Mouse (Mus musculus) liver, embryonic 13.5 days (tissue): ENCODE data around the gene Gcn1l1. TPM values are rescaled to one million over a fixed set of nuclear protein-coding genes. Genes with fewer than 3 reads are reported as not detected.

Experiments used
- ATAC-seq: fragments of 200-750 bp; cut with Nextera tagmentation; 2 replicates; pipeline ENCODE4 v1.8.0; 2017; ENCODE audit warnings: low read depth, mild to moderate bottlenecking, moderate number of reproducible peaks, moderate library complexity
- DNase-seq: peaks from one replicate; pipeline ENCODE4 v3.0.0; 2022
- H3K27ac ChIP-seq: fragments of 300-500 bp; sonication (generic); 2 replicates; pipeline ENCODE4 v1.5.1; 2015; ENCODE audit warnings: moderate library complexity, mild to moderate bottlenecking, inconsistent platforms
- H3K27me3 ChIP-seq: fragments of 300-500 bp; sonication (generic); 2 replicates; pipeline ENCODE4 v1.6.1; 2015; ENCODE audit warnings: mild to moderate bottlenecking, inconsistent platforms
- H3K36me3 ChIP-seq: fragments of 300-500 bp; sonication (generic); 2 replicates; pipeline ENCODE4 v1.6.1; 2015; ENCODE audit warnings: mild to moderate bottlenecking, inconsistent platforms
- H3K4me1 ChIP-seq: fragments of 300-500 bp; sonication (generic); replicated peaks from 2 replicates; pipeline ENCODE4 v1.6.1; 2015; ENCODE audit warnings: inconsistent platforms
- H3K4me2 ChIP-seq: fragments of 300-500 bp; sonication (generic); 2 replicates; pipeline ENCODE4 v1.6.1; 2015; ENCODE audit warnings: inconsistent platforms, mild to moderate bottlenecking, moderate library complexity
- H3K4me3 ChIP-seq: fragments of 300-500 bp; sonication (generic); replicated peaks from 2 replicates; pipeline ENCODE4 v1.5.1; 2015; ENCODE audit warnings: mild to moderate bottlenecking, inconsistent platforms
- H3K9ac ChIP-seq: fragments of 300-500 bp; sonication (generic); 2 replicates; pipeline ENCODE4 v1.6.1; 2015; ENCODE audit warnings: mild to moderate bottlenecking, inconsistent platforms
- H3K9me3 ChIP-seq: fragments of 300-500 bp; sonication (generic); replicated peaks from 2 replicates; pipeline ENCODE4 v1.6.1; 2016; ENCODE audit warnings: inconsistent platforms
- WGBS: fragments of 180-500 bp; shearing (Covaris S2); methylation state at CpG from one replicate; pipeline ENCODE4 v1.1.7; 2015; ENCODE audit not compliant: insufficient replicate concordance; 5-methylcytosine and 5-hydroxymethylcytosine counted together
- polyA plus RNA-seq: library from polyadenylated mRNA; unstranded; fragments of >200 nt; fragmentation: Nextera tagmentation; extraction: Ambion mirVana; gene quantifications from 2 replicates; pipeline ENCODE4 v1.2.1, GENCODE M21; 2015

Gcn1l1 gene
- polyA plus RNA-seq, 1 experiment from 2014 or later, result 18.7 TPM

GRCm38 (mm10) chr5:115635536-115635935, 70.5 kb downstream of the Gcn1l1 start:
- Histone ChIP-seq H3K9ac (peak overlapping the region; percentile 98), H3K4me3 (0 out of 2 replicates have a peak overlapping the region, but pooled peaks have one; percentile 6), H3K27ac (peak overlapping the region; percentile 97), H3K4me2 (peak overlapping the region; percentile 88), H3K4me1 (peaks cover 59% of the 10 kb centered on the region), H3K27me3 (no peaks in the 10 kb centered on the region), H3K36me3 (peaks cover 66% of the 10 kb centered on the region), H3K9me3 (no peaks in the 10 kb centered on the region)
- ATAC-seq (no peak), DNase-seq (no peak)
- WGBS, result 50% methylated on average over 6 of the region's 6 CpGs

DNA sequence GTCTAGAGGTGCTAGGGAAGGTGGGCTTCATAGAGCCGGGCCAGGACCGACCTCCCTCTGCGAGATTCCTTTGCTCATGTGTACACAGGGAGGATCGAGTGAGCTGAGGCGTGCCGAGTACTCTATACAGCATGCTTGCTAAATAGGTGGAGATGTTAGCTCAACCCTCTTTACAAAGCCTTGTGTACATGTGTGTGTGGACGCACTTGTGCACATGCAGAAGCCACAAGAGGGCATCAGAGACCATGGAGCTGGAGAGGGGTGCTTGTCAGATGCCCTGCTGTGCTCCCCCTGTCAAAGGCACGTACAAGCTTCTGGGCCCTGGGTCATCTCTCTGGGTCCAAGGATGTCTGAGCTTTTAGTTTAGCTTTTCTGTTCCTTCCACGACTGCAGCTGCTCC, 79.1 kb downstream of the Gcn1l1 start:
- Histone ChIP-seq H3K27me3 (no peaks in the 10 kb centered on the region), H3K4me2 (no peak overlapping the region), H3K4me3 (no peak overlapping the region), H3K4me1 (0 out of 2 replicates have a peak, but pooled peaks cover 3% of the 10 kb centered on the region), H3K9ac (no peak overlapping the region), H3K36me3 (peaks cover 88% of the 10 kb centered on the region), H3K27ac (no peak overlapping the region), H3K9me3 (no peaks in the 10 kb centered on the region)
- DNase-seq (no peak), ATAC-seq (no peak)
- 85% methylated on average over 9 of the region's 9 CpGs for WGBS

- no peak for ATAC-seq
- Histone ChIP-seq H3K27ac (no peak overlapping the region), H3K9ac (no peak overlapping the region), H3K4me3 (no peak overlapping the region), H3K4me2 (no peak overlapping the region), H3K4me1 (peaks cover 20% of the 10 kb centered on the region), H3K9me3 (no peaks in the 10 kb centered on the region), H3K27me3 (no peaks in the 10 kb centered on the region), H3K36me3 (peaks cover 41% of the 10 kb centered on the region)
- no peak for DNase-seq
- 77% methylated on average over 3 of the region's 3 CpGs for WGBS
Measured at GRCm38 (mm10) chr5:115648876-115649275, 83.8 kb downstream of the Gcn1l1 start.

GRCm38 (mm10) chr5:115649699-115650098, 84.6 kb downstream of the Gcn1l1 start:
- DNase-seq, result no peak
- Histone ChIP-seq H3K9me3 (no peaks in the 10 kb centered on the region), H3K4me2 (no peak overlapping the region), H3K4me3 (no peak overlapping the region), H3K36me3 (peaks cover 32% of the 10 kb centered on the region), H3K9ac (no peak overlapping the region), H3K27ac (no peak overlapping the region), H3K27me3 (no peaks in the 10 kb centered on the region), H3K4me1 (peaks cover 20% of the 10 kb centered on the region)
- 76% methylated on average over 8 of the region's 8 CpGs for whole genome bisulfite sequencing
- ATAC-seq, result no peak

- peaks cover 21% of the 10 kb centered on the region for H3K36me3 ChIP-seq
- peaks cover 20% of the 10 kb centered on the region for H3K4me1 ChIP-seq
- no peak overlapping the region for H3K4me2 ChIP-seq
- DNase-seq, result no peak
- H3K27ac ChIP-seq, result no peak overlapping the region
- no peaks in the 10 kb centered on the region for H3K27me3 ChIP-seq
- no peak for ATAC-seq
- no peak overlapping the region for H3K4me3 ChIP-seq
- no peak overlapping the region for H3K9ac ChIP-seq
- 85% methylated on average over 10 of the region's 10 CpGs for WGBS
- no peaks in the 10 kb centered on the region for H3K9me3 ChIP-seq
Measured at GRCm38 (mm10) chr5:115650885-115651284, 85.8 kb downstream of the Gcn1l1 start.

DNA sequence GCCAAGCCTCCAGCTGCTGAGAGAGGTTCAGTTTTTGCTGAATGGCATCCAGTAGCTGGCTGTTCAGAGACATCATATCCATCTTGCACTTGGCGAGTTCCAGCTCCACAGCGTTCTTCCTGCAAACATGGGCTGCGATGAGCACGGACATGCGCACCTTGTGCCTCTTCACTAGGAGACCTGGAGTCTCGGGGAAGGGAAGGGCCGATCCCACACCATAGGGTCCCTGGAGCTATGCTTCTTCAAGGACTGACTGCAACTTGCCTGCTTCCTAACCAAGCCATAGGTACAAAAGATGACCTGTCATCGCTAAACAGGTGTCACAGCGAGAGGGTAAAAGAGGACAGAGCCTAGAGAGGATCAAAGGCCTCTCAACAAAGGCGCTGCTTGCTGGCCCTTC, 86.8 kb downstream of the Gcn1l1 start:
- H3K27me3 ChIP-seq, result no peaks in the 10 kb centered on the region
- 0 out of 2 replicates have a peak overlapping the region, but pooled peaks have one; percentile 55 for H3K27ac ChIP-seq
- H3K9ac ChIP-seq, result peak overlapping the region; percentile 64
- DNase-seq (no peak), ATAC-seq (no peak)
- WGBS, result 91% methylated on average over 10 of the region's 10 CpGs
- H3K36me3 ChIP-seq, result peaks cover 11% of the 10 kb centered on the region
- H3K4me3 ChIP-seq, result peak overlapping the region; percentile 51; the same call in 1 of the 2 replicates
- peaks cover 20% of the 10 kb centered on the region for H3K4me1 ChIP-seq
- no peaks in the 10 kb centered on the region for H3K9me3 ChIP-seq
- H3K4me2 ChIP-seq, result peak overlapping the region; percentile 70

DNA sequence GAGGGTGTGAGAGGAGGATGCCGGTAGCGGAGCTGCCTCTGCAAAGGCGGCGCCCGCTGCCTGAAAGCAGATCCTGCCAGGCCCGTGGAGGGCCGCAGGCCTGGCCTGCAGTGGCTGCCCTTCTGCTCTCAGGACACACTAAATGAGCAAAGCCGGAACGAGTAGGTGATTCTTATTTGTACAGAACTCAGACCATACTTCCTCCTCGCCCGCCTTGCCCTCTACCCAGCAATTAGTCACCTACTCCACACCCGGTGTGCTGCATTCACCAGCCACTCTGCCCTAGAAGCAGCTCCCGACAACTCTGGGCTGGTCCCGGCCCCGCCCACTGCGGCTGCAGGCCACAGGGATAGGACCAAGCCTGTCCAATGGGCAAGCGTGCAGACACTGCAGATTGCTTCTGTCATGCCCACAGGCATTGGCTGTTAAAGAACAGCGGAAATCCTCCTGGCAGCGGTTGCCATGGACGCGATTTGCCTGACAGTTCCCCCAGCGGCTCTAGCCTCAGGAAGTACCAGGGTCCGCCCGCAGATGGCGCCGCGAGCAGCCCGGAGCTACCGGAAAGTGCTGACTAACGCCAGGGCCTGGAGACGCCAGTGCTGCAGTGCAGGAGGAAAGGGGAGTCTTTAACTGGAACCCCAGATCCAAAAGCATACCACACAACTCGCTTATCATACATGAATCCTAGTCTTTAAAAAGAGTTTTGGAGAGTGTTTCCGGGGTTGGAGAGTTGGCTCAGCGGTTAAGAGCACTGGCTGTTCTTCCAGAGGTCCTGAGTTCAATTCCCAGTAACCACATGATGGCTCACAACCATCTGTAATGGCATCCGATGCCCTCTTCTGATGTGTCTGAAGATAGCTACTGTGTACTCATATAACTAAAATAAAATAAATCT, 87.9 kb downstream of the Gcn1l1 start:
- H3K9me3 ChIP-seq, result no peaks in the 10 kb centered on the region
- DNase-seq (peak; percentile 99), ATAC-seq (peak; percentile 100)
- 3% methylated on average over 35 of the region's 35 CpGs for WGBS
- H3K9ac ChIP-seq, result peak overlapping the region; percentile 64
- H3K27ac ChIP-seq, result peak overlapping the region; percentile 55
- peak overlapping the region; percentile 51 for H3K4me3 ChIP-seq
- H3K27me3 ChIP-seq, result no peaks in the 10 kb centered on the region
- peak overlapping the region; percentile 70 for H3K4me2 ChIP-seq
- peaks cover 20% of the 10 kb centered on the region for H3K4me1 ChIP-seq
- H3K36me3 ChIP-seq, result peaks cover under 1% of the 10 kb centered on the region; the same call in 1 of the 2 replicates

DNA sequence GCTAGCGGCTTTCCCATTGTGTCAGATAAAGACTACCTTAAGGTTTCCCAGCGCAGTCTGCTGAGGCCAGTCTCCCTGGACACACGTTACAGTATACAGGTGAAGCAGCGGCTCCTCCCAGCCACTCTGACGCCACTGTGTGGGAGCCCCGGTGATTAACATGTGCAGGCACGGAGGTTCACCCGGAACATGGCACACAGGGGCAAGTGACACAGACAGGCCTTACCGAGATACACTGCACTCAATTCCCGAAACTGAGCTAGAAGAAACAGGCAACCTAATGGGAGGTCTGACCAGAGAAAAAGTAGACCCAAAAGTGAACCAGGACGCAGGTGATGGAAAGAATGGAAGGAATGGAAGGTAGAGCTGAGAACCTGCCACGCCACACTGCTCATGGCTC, 88.7 kb downstream of the Gcn1l1 start:
- ATAC-seq (no peak), DNase-seq (no peak)
- WGBS, result 83% methylated on average over 12 of the region's 12 CpGs
- Histone ChIP-seq H3K27me3 (no peaks in the 10 kb centered on the region), H3K9ac (no peak overlapping the region), H3K4me3 (no peak overlapping the region), H3K4me1 (peaks cover 18% of the 10 kb centered on the region), H3K4me2 (no peak overlapping the region), H3K36me3 (no peaks in the 10 kb centered on the region; the same call in 1 of the 2 replicates), H3K9me3 (no peaks in the 10 kb centered on the region), H3K27ac (no peak overlapping the region)

DNA sequence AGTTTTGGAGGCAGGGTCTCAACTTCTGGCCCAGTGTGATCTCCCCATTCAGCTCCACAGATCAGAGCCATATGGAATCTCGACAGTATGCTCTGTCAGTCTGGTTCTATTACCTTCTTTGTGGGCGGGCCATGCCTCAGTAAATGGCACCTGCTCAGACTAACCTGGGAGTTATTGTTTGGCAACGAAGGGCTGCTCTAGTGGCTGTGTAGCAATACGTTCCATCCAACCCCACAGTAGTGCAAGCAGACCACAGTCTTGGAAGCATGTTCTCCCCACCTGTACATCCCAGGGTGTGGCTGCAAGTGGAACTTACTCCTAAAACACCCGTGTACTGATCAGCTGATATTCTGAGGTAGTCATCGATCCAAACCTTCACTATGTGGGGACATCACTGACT, 91.6 kb downstream of the Gcn1l1 start:
- 62% methylated on average over 6 of the region's 6 CpGs for WGBS
- H3K4me3 ChIP-seq, result no peak overlapping the region
- DNase-seq, result no peak
- H3K4me1 ChIP-seq, result peaks cover 14% of the 10 kb centered on the region
- H3K9ac ChIP-seq, result no peak overlapping the region
- no peak for ATAC-seq
- H3K4me2 ChIP-seq, result no peak overlapping the region
- H3K27ac ChIP-seq, result no peak overlapping the region
- H3K9me3 ChIP-seq, result no peaks in the 10 kb centered on the region
- H3K27me3 ChIP-seq, result 0 out of 2 replicates have a peak, but pooled peaks cover 3% of the 10 kb centered on the region
- no peaks in the 10 kb centered on the region for H3K36me3 ChIP-seq

DNA sequence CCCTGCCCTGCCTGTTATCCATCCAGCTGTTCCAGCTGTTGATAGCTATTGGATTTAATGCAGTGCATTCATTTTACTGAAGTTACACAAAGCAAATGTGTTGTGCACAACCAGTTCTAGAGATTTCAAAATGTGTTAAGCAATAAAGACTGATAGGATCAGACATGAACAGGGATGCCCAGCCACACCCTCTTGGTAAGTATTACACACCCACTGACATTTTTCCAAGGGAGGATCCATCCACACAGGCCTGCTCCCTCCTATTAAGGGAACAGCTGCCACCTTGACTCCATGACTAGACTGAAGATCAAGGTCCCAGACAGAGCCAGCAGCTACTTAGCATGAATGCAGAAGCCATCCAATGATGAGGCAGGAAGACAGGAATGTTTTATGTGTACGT, 92.2 kb downstream of the Gcn1l1 start:
- Histone ChIP-seq H3K9me3 (no peaks in the 10 kb centered on the region), H3K27ac (no peak overlapping the region), H3K4me3 (no peak overlapping the region), H3K36me3 (no peaks in the 10 kb centered on the region), H3K9ac (no peak overlapping the region), H3K4me1 (peaks cover 8% of the 10 kb centered on the region), H3K4me2 (no peak overlapping the region), H3K27me3 (0 out of 2 replicates have a peak, but pooled peaks cover 3% of the 10 kb centered on the region)
- DNase-seq, result no peak
- 48% methylated on average over 1 of the region's 1 CpGs for WGBS
- ATAC-seq, result no peak

DNA sequence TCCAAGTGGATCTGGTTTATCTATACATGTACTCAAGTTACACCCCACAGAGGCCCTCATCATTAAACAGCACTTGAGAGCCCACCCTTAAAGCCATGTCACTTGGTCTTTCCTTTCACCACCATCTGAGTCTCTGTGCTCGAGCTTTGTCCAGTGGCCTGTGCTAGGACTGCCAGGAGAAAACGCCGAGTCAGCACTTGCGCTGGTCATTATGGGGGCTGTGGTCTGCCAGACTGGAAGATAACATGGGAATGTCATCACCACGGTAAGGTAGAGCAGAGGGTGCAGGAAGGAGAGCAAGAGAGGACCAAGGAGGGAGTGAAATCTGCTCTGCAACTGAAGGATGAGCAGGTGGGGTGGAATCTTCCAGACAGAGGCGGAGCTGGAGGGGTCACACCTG, 93.3 kb downstream of the Gcn1l1 start:
- H3K9me3 ChIP-seq, result no peaks in the 10 kb centered on the region
- no peak for ATAC-seq
- H3K4me3 ChIP-seq, result no peak overlapping the region
- 0 out of 2 replicates have a peak, but pooled peaks cover 3% of the 10 kb centered on the region for H3K27me3 ChIP-seq
- H3K27ac ChIP-seq, result no peak overlapping the region
- no peak overlapping the region for H3K4me2 ChIP-seq
- 0 out of 2 replicates have a peak, but pooled peaks cover under 1% of the 10 kb centered on the region for H3K4me1 ChIP-seq
- no peak for DNase-seq
- WGBS, result 54% methylated on average over 6 of the region's 6 CpGs
- no peak overlapping the region for H3K9ac ChIP-seq
- no peaks in the 10 kb centered on the region for H3K36me3 ChIP-seq
